Mouse (Mus musculus) erythroblast, embryonic 14.5 days (primary cell): ENCODE data around the gene Pdk4.

Experiments used
- GATA1 ChIP-seq: IDR thresholded peaks from 2 replicates; pipeline ENCODE4 v1.6.1; 2012; ENCODE audit warnings: low read length, inconsistent platforms, mixed read lengths
- TAL1 ChIP-seq: IDR thresholded peaks from 3 replicates; pipeline ENCODE4 v1.6.1; 2012; ENCODE audit warnings: low read length, inconsistent platforms, mixed read lengths

DNA sequence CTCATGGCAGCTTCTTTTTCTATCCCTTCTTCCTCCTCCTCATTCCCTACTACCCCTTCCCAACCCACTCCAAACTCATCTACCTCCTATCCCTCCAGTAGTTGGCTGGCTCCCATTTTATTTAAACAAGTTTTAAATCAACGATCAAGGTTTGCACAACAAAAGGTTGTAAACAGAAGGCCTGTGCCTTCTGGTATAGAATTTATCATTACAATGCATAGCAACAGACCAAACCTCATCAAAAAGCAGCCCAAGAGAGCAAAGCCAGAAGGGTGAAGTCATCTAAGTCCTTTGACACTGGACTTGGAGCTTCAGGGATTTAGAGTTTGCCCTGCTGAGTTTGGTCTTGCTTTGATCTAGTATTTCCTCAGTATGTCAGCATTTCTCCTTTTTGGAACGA, 15.0 kb downstream of the Pdk4 start:
- no peak for TF ChIP-seq GATA1
- TF ChIP-seq TAL1: no peak
